ENCODE assay signal across 18 mouse cellular contexts in genomic region chr1:87205502-87205901, GRCm38 (mm10). TPM values are rescaled to one million over a fixed set of nuclear protein-coding genes. Genes with fewer than 3 reads are reported as not detected.
DNase-seq lines count a peak whose midpoint lies in the region; ATAC-seq lines count a peak whose summit lies in the region.
"Had no signal": no experiment of that assay in that cellular context is flagged by ENCODE, and none has a peak within 500 bp of the region (broad histone marks: within the 10 kb centered on the region; RNA-seq: fewer than 3 reads in every experiment).

No protein-coding gene starts in this region.

- H3K9me3 ChIP-seq in hindbrain, embryonic 10.5 days, result no peaks in the 10 kb centered on the region
- H3K9me3 ChIP-seq in hindbrain, embryonic 16.5 days (ENCODE audit: control insufficient read depth, low read length), result no peaks in the 10 kb centered on the region
- H3K9me3 ChIP-seq in lung, embryonic 16.5 days (ENCODE audit: control insufficient read depth, low read length), result no peaks in the 10 kb centered on the region
- H3K9me3 ChIP-seq in embryonic facial prominence, embryonic 11.5 days (replicated peaks; ENCODE audit: control insufficient read depth, low read length), result no peaks in the 10 kb centered on the region
- no peaks in the 10 kb centered on the region for H3K9me3 ChIP-seq in limb, embryonic 15.5 days
- H3K9me3 ChIP-seq in midbrain, embryonic 15.5 days, result no peaks in the 10 kb centered on the region
- H3K9me3 ChIP-seq: forebrain, embryonic 15.5 days; hindbrain, embryonic 13.5 days had no signal

- H3K27me3 ChIP-seq in hindbrain, embryonic 10.5 days (ENCODE audit: insufficient read depth, poor library complexity, severe bottlenecking), result peaks cover 42% of the 10 kb centered on the region
- H3K27me3 ChIP-seq in hindbrain, embryonic 16.5 days (replicated peaks; ENCODE audit: control insufficient read depth, insufficient read depth, low read length), result peaks cover 2% of the 10 kb centered on the region; the same call in 1 of the 2 replicates
- H3K27me3 ChIP-seq in lung, embryonic 16.5 days (ENCODE audit: control insufficient read depth, insufficient read depth, low read depth, low read length), result peaks cover 4% of the 10 kb centered on the region; the same call in 1 of the 2 replicates
- peaks cover 10% of the 10 kb centered on the region for H3K27me3 ChIP-seq in embryonic facial prominence, embryonic 11.5 days (ENCODE audit: control insufficient read depth, insufficient read depth, low read length)
- peaks cover 39% of the 10 kb centered on the region for H3K27me3 ChIP-seq in limb, embryonic 15.5 days
- H3K27me3 ChIP-seq in midbrain, embryonic 15.5 days (replicated peaks), result peaks cover 23% of the 10 kb centered on the region

- no peak for ATAC-seq in hindbrain, embryonic 16.5 days
- ATAC-seq in lung, embryonic 16.5 days (ENCODE audit: low read depth), result peak; percentile 66
- peak; percentile 61; the same call in 1 of the 2 replicates for ATAC-seq in embryonic facial prominence, embryonic 11.5 days (replicated peaks; ENCODE audit: insufficient number of reproducible peaks, low FRiP score, low TSS enrichment, low read depth)
- ATAC-seq in limb, embryonic 15.5 days (ENCODE audit: insufficient number of reproducible peaks, low FRiP score, low TSS enrichment, low read depth), result peak; percentile 57
- ATAC-seq in midbrain, embryonic 15.5 days (replicated peaks), result no peak
- ATAC-seq: forebrain, embryonic 15.5 days; Patski had no signal

- H3K4me1 ChIP-seq in hindbrain, embryonic 10.5 days (replicated peaks), result peaks cover 21% of the 10 kb centered on the region
- H3K4me1 ChIP-seq in hindbrain, embryonic 16.5 days (ENCODE audit: control insufficient read depth, insufficient read depth, low read depth, low read length), result no peaks in the 10 kb centered on the region
- H3K4me1 ChIP-seq in lung, embryonic 16.5 days (replicated peaks; ENCODE audit: control insufficient read depth, insufficient read depth, low read length), result no peaks in the 10 kb centered on the region; the same call in 1 of the 2 replicates
- no peaks in the 10 kb centered on the region for H3K4me1 ChIP-seq in embryonic facial prominence, embryonic 11.5 days (ENCODE audit: control insufficient read depth, insufficient read depth, low read length)
- 0 out of 2 replicates have a peak, but pooled peaks cover 7% of the 10 kb centered on the region for H3K4me1 ChIP-seq in limb, embryonic 15.5 days
- H3K4me1 ChIP-seq in midbrain, embryonic 15.5 days, result no peaks in the 10 kb centered on the region
- H3K4me1 ChIP-seq: forebrain, embryonic 15.5 days; hindbrain, embryonic 13.5 days had no signal

- H3K9ac ChIP-seq in hindbrain, embryonic 16.5 days (ENCODE audit: low read depth, low read length), result no peak overlapping the region
- no peak overlapping the region for H3K9ac ChIP-seq in lung, embryonic 16.5 days (ENCODE audit: low read length)
- H3K9ac ChIP-seq in embryonic facial prominence, embryonic 11.5 days (replicated peaks; ENCODE audit: low read length), result no peak overlapping the region
- H3K9ac ChIP-seq in limb, embryonic 15.5 days, result no peak overlapping the region
- no peak overlapping the region for H3K9ac ChIP-seq in midbrain, embryonic 15.5 days
- H3K9ac ChIP-seq: forebrain, embryonic 15.5 days; hindbrain, embryonic 13.5 days had no signal

- no peaks in the 10 kb centered on the region for H3K36me3 ChIP-seq in hindbrain, embryonic 10.5 days
- H3K36me3 ChIP-seq in hindbrain, embryonic 16.5 days (ENCODE audit: control insufficient read depth, insufficient read depth, low read length), result no peaks in the 10 kb centered on the region
- no peaks in the 10 kb centered on the region for H3K36me3 ChIP-seq in lung, embryonic 16.5 days (ENCODE audit: control insufficient read depth, insufficient read depth, low read length)
- no peaks in the 10 kb centered on the region for H3K36me3 ChIP-seq in embryonic facial prominence, embryonic 11.5 days (replicated peaks; ENCODE audit: control insufficient read depth, insufficient read depth, low read depth, low read length)
- H3K36me3 ChIP-seq in limb, embryonic 15.5 days, result no peaks in the 10 kb centered on the region
- no peaks in the 10 kb centered on the region for H3K36me3 ChIP-seq in midbrain, embryonic 15.5 days (replicated peaks)
- H3K36me3 ChIP-seq: forebrain, embryonic 15.5 days; hindbrain, embryonic 13.5 days had no signal

- H3K4me2 ChIP-seq in hindbrain, embryonic 16.5 days (ENCODE audit: low read length), result no peak overlapping the region
- no peak overlapping the region for H3K4me2 ChIP-seq in lung, embryonic 16.5 days (ENCODE audit: low read depth, low read length)
- no peak overlapping the region for H3K4me2 ChIP-seq in embryonic facial prominence, embryonic 11.5 days (ENCODE audit: low read depth, low read length)
- H3K4me2 ChIP-seq in limb, embryonic 15.5 days, result 0 out of 2 replicates have a peak overlapping the region, but pooled peaks have one; percentile 5
- no peak overlapping the region for H3K4me2 ChIP-seq in midbrain, embryonic 15.5 days
- H3K4me2 ChIP-seq: forebrain, embryonic 15.5 days; hindbrain, embryonic 13.5 days; midbrain, embryonic 11.5 days had no signal

- peak; percentile 31 for DNase-seq in hindbrain, embryonic 10.5 days (ENCODE audit: low spot score)
- no peak for DNase-seq in lung, postnatal 25 days (ENCODE audit: low spot score)
- no peak for DNase-seq in embryonic facial prominence, embryonic 11.5 days (ENCODE audit: low spot score)
- DNase-seq in cerebellum, postnatal 36 days, result no peak
- DNase-seq: cerebellum, adult 9-11 months; kidney, adult 8-10 months; right cerebral cortex, postnatal 14 days; thymus, postnatal 4 days had no signal

- H3K4me3 ChIP-seq in hindbrain, embryonic 10.5 days, result peak overlapping the region; percentile 21; the same call in 1 of the 2 replicates
- no peak overlapping the region for H3K4me3 ChIP-seq in hindbrain, embryonic 16.5 days (ENCODE audit: low read length)
- no peak overlapping the region for H3K4me3 ChIP-seq in lung, embryonic 16.5 days (ENCODE audit: low read length)
- no peak overlapping the region for H3K4me3 ChIP-seq in embryonic facial prominence, embryonic 11.5 days (ENCODE audit: low read depth, low read length)
- H3K4me3 ChIP-seq in limb, embryonic 15.5 days, result no peak overlapping the region
- no peak overlapping the region for H3K4me3 ChIP-seq in midbrain, embryonic 15.5 days
- H3K4me3 ChIP-seq: forebrain, embryonic 15.5 days; hindbrain, embryonic 13.5 days had no signal

- H3K27ac ChIP-seq in hindbrain, embryonic 10.5 days, result peak overlapping the region; percentile 45
- H3K27ac ChIP-seq in hindbrain, embryonic 16.5 days (ENCODE audit: low read depth, low read length), result no peak overlapping the region
- H3K27ac ChIP-seq in lung, embryonic 16.5 days (ENCODE audit: low read length), result no peak overlapping the region
- H3K27ac ChIP-seq in embryonic facial prominence, embryonic 11.5 days (replicated peaks; ENCODE audit: low read depth, low read length), result no peak overlapping the region
- 0 out of 2 replicates have a peak overlapping the region, but pooled peaks have one; percentile 17 for H3K27ac ChIP-seq in limb, embryonic 15.5 days
- H3K27ac ChIP-seq in midbrain, embryonic 15.5 days, result no peak overlapping the region
- H3K27ac ChIP-seq: forebrain, embryonic 15.5 days; hindbrain, embryonic 13.5 days had no signal

- WGBS in hindbrain, embryonic 10.5 days, result 37% methylated on average over 3 of the region's 3 CpGs
- WGBS in hindbrain, embryonic 16.5 days, result 49% methylated on average over 3 of the region's 3 CpGs
- WGBS in lung, embryonic 16.5 days, result 24% methylated on average over 3 of the region's 3 CpGs
- WGBS in embryonic facial prominence, embryonic 11.5 days, result 37% methylated on average over 3 of the region's 3 CpGs
- WGBS in limb, embryonic 15.5 days, result 33% methylated on average over 3 of the region's 3 CpGs
- WGBS in midbrain, embryonic 15.5 days, result 45% methylated on average over 3 of the region's 3 CpGs

RNA-seq across cellular contexts. Expression of gene Chrng, which starts 1.0 kb away (rescaled TPM):
- 0.37 and 1.3 TPM in 2 replicates for polyA plus RNA-seq in hindbrain, embryonic 10.5 days (2016; fragmentation: Nextera tagmentation; extraction: Ambion mirVana)
- 0.96 TPM in 1 of 2 replicates, not detected in the other for polyA plus RNA-seq in hindbrain, embryonic 16.5 days (2015; fragmentation: Nextera tagmentation; extraction: Ambion mirVana)
- polyA plus RNA-seq in lung, embryonic 16.5 days (2015; fragmentation: Nextera tagmentation; extraction: Ambion mirVana), result 0.43 and 1.4 TPM in 2 replicates
- 2.2 and 2.3 TPM in 2 replicates for polyA plus RNA-seq in embryonic facial prominence, embryonic 11.5 days (2014; fragmentation: Nextera tagmentation; extraction: Ambion mirVana)
- 14.3 and 38.1 TPM in 2 replicates for polyA plus RNA-seq in limb, embryonic 15.5 days (2015; fragmentation: Nextera tagmentation; extraction: Ambion mirVana)
- polyA plus RNA-seq in midbrain, embryonic 15.5 days (2015; fragmentation: Nextera tagmentation; extraction: Ambion mirVana), result not detected in 2 replicates
- polyA plus RNA-seq: forebrain, embryonic 15.5 days; midbrain, embryonic 11.5 days; Patski had no signal

RNA-seq across cellular contexts. Expression of gene Eif4e2, which starts 8.2 kb away (rescaled TPM):
- 172 and 173 TPM in 2 replicates for polyA plus RNA-seq in hindbrain, embryonic 10.5 days (2016; fragmentation: Nextera tagmentation; extraction: Ambion mirVana)
- polyA plus RNA-seq in hindbrain, embryonic 16.5 days (2015; fragmentation: Nextera tagmentation; extraction: Ambion mirVana), result 79.3 and 88.1 TPM in 2 replicates
- polyA plus RNA-seq in lung, embryonic 16.5 days (2015; fragmentation: Nextera tagmentation; extraction: Ambion mirVana), result 141 and 146 TPM in 2 replicates
- polyA plus RNA-seq in embryonic facial prominence, embryonic 11.5 days (2014; fragmentation: Nextera tagmentation; extraction: Ambion mirVana), result 141 and 148 TPM in 2 replicates
- polyA plus RNA-seq in limb, embryonic 15.5 days (2015; fragmentation: Nextera tagmentation; extraction: Ambion mirVana), result 176 and 179 TPM in 2 replicates
- polyA plus RNA-seq in midbrain, embryonic 15.5 days (2015; fragmentation: Nextera tagmentation; extraction: Ambion mirVana), result 91.7 and 95.4 TPM in 2 replicates

RNA-seq across cellular contexts. Expression of gene Chrnd, which starts 15.1 kb away (rescaled TPM):
- 0.10 TPM in 1 of 2 replicates, not detected in the other for polyA plus RNA-seq in hindbrain, embryonic 10.5 days (2016; fragmentation: Nextera tagmentation; extraction: Ambion mirVana)
- 0.62 TPM in 1 of 2 replicates, not detected in the other for polyA plus RNA-seq in hindbrain, embryonic 16.5 days (2015; fragmentation: Nextera tagmentation; extraction: Ambion mirVana)
- 0.26 and 0.48 TPM in 2 replicates for polyA plus RNA-seq in lung, embryonic 16.5 days (2015; fragmentation: Nextera tagmentation; extraction: Ambion mirVana)
- 0.15 and 0.22 TPM in 2 replicates for polyA plus RNA-seq in embryonic facial prominence, embryonic 11.5 days (2014; fragmentation: Nextera tagmentation; extraction: Ambion mirVana)
- 5.0 and 14.4 TPM in 2 replicates for polyA plus RNA-seq in limb, embryonic 15.5 days (2015; fragmentation: Nextera tagmentation; extraction: Ambion mirVana)
- not detected in 2 replicates for polyA plus RNA-seq in midbrain, embryonic 15.5 days (2015; fragmentation: Nextera tagmentation; extraction: Ambion mirVana)
- polyA plus RNA-seq: forebrain, embryonic 15.5 days; midbrain, embryonic 11.5 days; Patski had no signal

RNA-seq across cellular contexts. Expression of gene Prss56, which starts 22.4 kb away (rescaled TPM):
- polyA plus RNA-seq in hindbrain, embryonic 10.5 days (2016; fragmentation: Nextera tagmentation; extraction: Ambion mirVana), result 0.34 and 5.8 TPM in 2 replicates
- 2.1 and 2.6 TPM in 2 replicates for polyA plus RNA-seq in hindbrain, embryonic 16.5 days (2015; fragmentation: Nextera tagmentation; extraction: Ambion mirVana)
- 0.09 TPM in 1 of 2 replicates, not detected in the other for polyA plus RNA-seq in lung, embryonic 16.5 days (2015; fragmentation: Nextera tagmentation; extraction: Ambion mirVana)
- 0.28 and 0.74 TPM in 2 replicates for polyA plus RNA-seq in embryonic facial prominence, embryonic 11.5 days (2014; fragmentation: Nextera tagmentation; extraction: Ambion mirVana)
- 0.12 and 0.19 TPM in 2 replicates for polyA plus RNA-seq in limb, embryonic 15.5 days (2015; fragmentation: Nextera tagmentation; extraction: Ambion mirVana)
- polyA plus RNA-seq in midbrain, embryonic 15.5 days (2015; fragmentation: Nextera tagmentation; extraction: Ambion mirVana), result 0.13 TPM in 1 of 2 replicates, not detected in the other
- polyA plus RNA-seq: heart, embryonic 16.5 days; liver, embryonic 16.5 days; midbrain, embryonic 11.5 days had no signal

RNA-seq across cellular contexts. Expression of gene Ecel1, which starts 49.2 kb away (rescaled TPM):
- polyA plus RNA-seq in hindbrain, embryonic 10.5 days (2016; fragmentation: Nextera tagmentation; extraction: Ambion mirVana), result 5.4 and 21.9 TPM in 2 replicates
- 34.9 and 40.2 TPM in 2 replicates for polyA plus RNA-seq in hindbrain, embryonic 16.5 days (2015; fragmentation: Nextera tagmentation; extraction: Ambion mirVana)
- 0.92 and 0.94 TPM in 2 replicates for polyA plus RNA-seq in lung, embryonic 16.5 days (2015; fragmentation: Nextera tagmentation; extraction: Ambion mirVana)
- polyA plus RNA-seq in embryonic facial prominence, embryonic 11.5 days (2014; fragmentation: Nextera tagmentation; extraction: Ambion mirVana), result 0.74 and 2.1 TPM in 2 replicates
- polyA plus RNA-seq in limb, embryonic 15.5 days (2015; fragmentation: Nextera tagmentation; extraction: Ambion mirVana), result 0.55 and 1.8 TPM in 2 replicates
- 22.3 and 23.3 TPM in 2 replicates for polyA plus RNA-seq in midbrain, embryonic 15.5 days (2015; fragmentation: Nextera tagmentation; extraction: Ambion mirVana)

Comparison
In these comparisons a context has a peak if more than half of its experiments do, and no peak if none do; other contexts are left out.
1. H3K27ac ChIP-seq: peak in hindbrain, embryonic 10.5 days (single experiment) and limb, embryonic 15.5 days (single experiment); none in hindbrain, embryonic 16.5 days (single experiment), lung, embryonic 16.5 days (single experiment), embryonic facial prominence, embryonic 11.5 days (single experiment) and midbrain, embryonic 15.5 days (single experiment).
2. ATAC-seq: peak in lung, embryonic 16.5 days (single experiment), embryonic facial prominence, embryonic 11.5 days (single experiment) and limb, embryonic 15.5 days (single experiment); none in hindbrain, embryonic 16.5 days (single experiment) and midbrain, embryonic 15.5 days (single experiment).